Mouse (Mus musculus): ENCODE results near the gene Tenm2. TPM values are rescaled to one million over a fixed set of nuclear protein-coding genes. Genes with fewer than 3 reads are reported as not detected.

The Tenm2 gene
- total and polyA plus RNA-seq, 3 experiments: not detected

GRCm38 (mm10) chr11:36226061-36226460 is 1009.7 kb downstream of the Tenm2 start:
- H3K27ac ChIP-seq (ENCODE audit: insufficient read depth, low read depth): no peak overlapping the region
- no peak overlapping the region for H3K4me3 ChIP-seq (replicated peaks in 1 of 3; ENCODE audit: low read depth in 2 of 3, low read length in 2 of 3, poor library complexity in 1 of 3)
- H3K79me2 ChIP-seq (replicated peaks; ENCODE audit: control insufficient read depth, extremely low read depth, insufficient read depth, poor library complexity, severe bottlenecking): no peaks in the 10 kb centered on the region
- H3K4me2 ChIP-seq (ENCODE audit: insufficient read depth, low read depth, poor library complexity, severe bottlenecking): no peak overlapping the region
- H3K9me3 ChIP-seq (replicated peaks; ENCODE audit: low read length): peaks cover 92% of the 10 kb centered on the region
- in situ Hi-C loops (cut with MboI; ENCODE audit: low pct_ligation_motif_present, low pct_unique_long_range_greater_than_20kb, low sequenced_read_pairs): no loop called here
- no peak for DNase-seq (ENCODE audit: extremely low read depth)
- no peaks in the 10 kb centered on the region for H3K27me3 ChIP-seq (replicated peaks)
- H3K36me3 ChIP-seq (replicated peaks in 1 of 2; ENCODE audit: control insufficient read depth in 1 of 2, insufficient read depth in 1 of 2, low read length in 1 of 2): no peaks in the 10 kb centered on the region
- no peak overlapping the region for H3K9ac ChIP-seq (ENCODE audit: insufficient read depth, low read depth)
- H3K4me1 ChIP-seq (ENCODE audit: control insufficient read depth in 1 of 2, insufficient read depth in 2 of 2): no peaks in the 10 kb centered on the region
- TF ChIP-seq POLR2AphosphoS2 (IDR thresholded peaks at IDR 0.05; ENCODE audit: low read depth, low read length) (no peak), MAFK (IDR thresholded peaks at IDR 0.05; ENCODE audit: insufficient replicate concordance, low read length) (no peak), ZKSCAN1 (IDR thresholded peaks at IDR 0.05; ENCODE audit: borderline replicate concordance, low read depth, low read length) (no peak), JUND (conservative IDR thresholded peaks at IDR 0.05; ENCODE audit: low read depth, low read length) (no peak), ELF1 (IDR thresholded peaks at IDR 0.05; ENCODE audit: low read depth, low read length) (no peak), IRF4 (IDR thresholded peaks at IDR 0.05; ENCODE audit: low read depth, low read length) (no peak), MYC (IDR thresholded peaks at IDR 0.05; ENCODE audit: low read depth, low read length) (no peak), MEF2A (IDR thresholded peaks at IDR 0.05; ENCODE audit: borderline replicate concordance, low read depth, low read length) (no peak), MAZ (IDR thresholded peaks at IDR 0.05; ENCODE audit: low read depth, low read length) (no peak), GABPA (IDR thresholded peaks at IDR 0.05; ENCODE audit: insufficient replicate concordance, low read depth, low read length) (no peak)
- dilution Hi-C loops (cut with MboI; ENCODE audit: extremely low pct_ligation_motif_present, extremely low pct_unique_long_range_greater_than_20kb, low sequenced_read_pairs): no loop called here

GRCm38 (mm10) chr11:36223716-36224439 is 1011.9 kb downstream of the Tenm2 start:
- dilution Hi-C loops (cut with MboI; ENCODE audit: extremely low pct_ligation_motif_present, extremely low pct_unique_long_range_greater_than_20kb, low sequenced_read_pairs): no loop called here
- peaks cover 92% of the 10 kb centered on the region for H3K9me3 ChIP-seq (replicated peaks; ENCODE audit: low read length)

More at GRCm38 (mm10) chr11:36223716-36224439, 1011.9 kb downstream of the Tenm2 start:
- no peaks in the 10 kb centered on the region for H3K36me3 ChIP-seq (replicated peaks in 1 of 2; ENCODE audit: control insufficient read depth in 1 of 2, insufficient read depth in 1 of 2, low read length in 1 of 2)
- no peak overlapping the region for H3K4me3 ChIP-seq (replicated peaks in 1 of 3; ENCODE audit: low read depth in 2 of 3, low read length in 2 of 3, poor library complexity in 1 of 3)
- no peak for DNase-seq (ENCODE audit: extremely low read depth)
- no peak overlapping the region for H3K9ac ChIP-seq (ENCODE audit: insufficient read depth, low read depth)
- no peak for TF ChIP-seq CHD1 (IDR thresholded peaks at IDR 0.05; ENCODE audit: low read depth, low read length)
- TF ChIP-seq SIN3A (IDR thresholded peaks at IDR 0.05; ENCODE audit: low read length): no peak
- no peak for TF ChIP-seq ETS1 (conservative IDR thresholded peaks at IDR 0.05; ENCODE audit: low read depth, low read length)
- TF ChIP-seq MEF2A (IDR thresholded peaks at IDR 0.05; ENCODE audit: borderline replicate concordance, low read depth, low read length): no peak
- no peak for TF ChIP-seq ZMIZ1 (IDR thresholded peaks at IDR 0.05; ENCODE audit: low read depth, low read length)
- TF ChIP-seq ZKSCAN1 (IDR thresholded peaks at IDR 0.05; ENCODE audit: borderline replicate concordance, low read depth, low read length): no peak
- TF ChIP-seq POLR2A (IDR thresholded peaks at IDR 0.05; ENCODE audit: low read depth, low read length): no peak
- TF ChIP-seq HCFC1 (IDR thresholded peaks at IDR 0.05; ENCODE audit: low read depth, low read length): no peak
- no peak for TF ChIP-seq E2F4 (IDR thresholded peaks at IDR 0.05; ENCODE audit: insufficient replicate concordance, low read depth, low read length)
- TF ChIP-seq ZNF384 (IDR thresholded peaks at IDR 0.05; ENCODE audit: low read depth, low read length): no peak
- no peak for TF ChIP-seq CTCF (conservative IDR thresholded peaks at IDR 0.05 in 1 of 2, IDR thresholded peaks at IDR 0.05 in 1 of 2; ENCODE audit: low read depth in 2 of 2, low read length in 2 of 2)
- no peak for TF ChIP-seq UBTF (IDR thresholded peaks at IDR 0.05; ENCODE audit: low read depth, low read length)
- TF ChIP-seq USF2 (conservative IDR thresholded peaks at IDR 0.05; ENCODE audit: low read depth, low read length): no peak
- TF ChIP-seq TBP (conservative IDR thresholded peaks at IDR 0.05; ENCODE audit: low read depth, low read length): no peak
- no peak for TF ChIP-seq JUN (IDR thresholded peaks at IDR 0.05; ENCODE audit: insufficient read depth, low read depth, low read length)
- TF ChIP-seq TCF12 (IDR thresholded peaks at IDR 0.05; ENCODE audit: low read depth, low read length): no peak
- TF ChIP-seq RAD21 (IDR thresholded peaks at IDR 0.05; ENCODE audit: low read depth, low read length): no peak
- no peak overlapping the region for H3K27ac ChIP-seq (ENCODE audit: insufficient read depth, low read depth)
- in situ Hi-C loops (cut with MboI; ENCODE audit: low pct_ligation_motif_present, low pct_unique_long_range_greater_than_20kb, low sequenced_read_pairs): no loop called here
- H3K4me1 ChIP-seq (ENCODE audit: control insufficient read depth in 1 of 2, insufficient read depth in 2 of 2): no peaks in the 10 kb centered on the region
- no peak overlapping the region for H3K4me2 ChIP-seq (ENCODE audit: insufficient read depth, low read depth, poor library complexity, severe bottlenecking)
- H3K27me3 ChIP-seq (replicated peaks): no peaks in the 10 kb centered on the region
- H3K79me2 ChIP-seq (replicated peaks; ENCODE audit: control insufficient read depth, extremely low read depth, insufficient read depth, poor library complexity, severe bottlenecking): no peaks in the 10 kb centered on the region
